Mouse (Mus musculus): ENCODE data around the gene Cdk10. TPM values are rescaled to one million over a fixed set of nuclear protein-coding genes. Genes with fewer than 3 reads are reported as not detected.
A peak's percentile ranks its signal among the peaks of the same experiment; 100 is the strongest.
"Not testable (repeated sequence)": the region's sequence is repeated elsewhere in the genome, so short reads cannot be mapped to it uniquely, and the experiment has no call there.

Cdk10 gene
- total RNA-seq, 1 experiment from 2014 or later, result 42.8 TPM

GRCm38 (mm10) chr8:123230326-123230725 is 5.7 kb downstream of the Cdk10 start:
- ATAC-seq (replicated peaks; ENCODE audit: insufficient number of reproducible peaks, low FRiP score, low TSS enrichment, poor library complexity, severe bottlenecking), result not testable (repeated sequence)

DNA sequence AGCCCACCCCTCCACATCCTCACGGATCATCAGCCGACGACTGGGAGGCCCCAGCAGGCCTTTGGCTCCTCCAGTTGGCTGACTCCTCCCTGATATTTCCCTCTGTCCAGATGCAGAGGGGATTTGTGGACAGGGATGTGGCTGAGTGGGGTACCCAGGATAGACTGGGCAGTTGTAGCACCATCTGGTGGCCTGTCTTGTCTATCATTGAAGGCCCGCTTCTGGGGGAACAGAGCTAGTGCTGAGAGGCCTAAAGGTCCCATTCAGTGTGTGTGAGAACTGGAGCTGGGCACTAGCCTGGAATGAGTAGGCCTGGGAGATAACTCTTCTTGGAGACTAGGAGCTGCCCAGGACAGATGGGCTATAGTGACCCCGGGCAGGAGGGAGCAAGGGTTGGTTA is 7.1 kb downstream of the Cdk10 start:
- no peak for ATAC-seq (replicated peaks; ENCODE audit: insufficient number of reproducible peaks, low FRiP score, low TSS enrichment, poor library complexity, severe bottlenecking)

- ATAC-seq (replicated peaks; ENCODE audit: insufficient number of reproducible peaks, low FRiP score, low TSS enrichment, poor library complexity, severe bottlenecking), result no peak
Measured at GRCm38 (mm10) chr8:123232553-123232952, 7.9 kb downstream of the Cdk10 start.

DNA sequence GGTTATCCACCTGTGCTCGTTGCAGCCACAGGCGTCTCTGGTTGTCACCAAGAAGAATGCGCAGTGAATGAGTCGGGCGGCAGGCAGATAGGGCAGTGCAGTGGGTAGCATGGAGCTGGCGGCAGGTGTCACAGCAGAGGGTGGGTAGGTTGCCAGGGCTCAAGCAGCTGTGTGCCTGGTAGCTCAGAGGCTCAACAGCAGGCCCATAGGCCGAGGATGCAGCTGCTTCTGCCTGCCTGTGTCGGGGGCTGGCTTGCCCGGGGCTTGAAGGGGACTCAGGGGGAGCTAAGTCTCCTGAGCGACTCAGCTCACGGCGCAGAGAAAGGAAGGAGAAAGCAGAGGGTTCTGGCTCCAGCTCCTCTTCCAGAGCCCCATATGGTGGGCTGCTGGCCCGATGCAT is 8.7 kb downstream of the Cdk10 start:
- no peak for ATAC-seq (replicated peaks; ENCODE audit: insufficient number of reproducible peaks, low FRiP score, low TSS enrichment, poor library complexity, severe bottlenecking)

DNA sequence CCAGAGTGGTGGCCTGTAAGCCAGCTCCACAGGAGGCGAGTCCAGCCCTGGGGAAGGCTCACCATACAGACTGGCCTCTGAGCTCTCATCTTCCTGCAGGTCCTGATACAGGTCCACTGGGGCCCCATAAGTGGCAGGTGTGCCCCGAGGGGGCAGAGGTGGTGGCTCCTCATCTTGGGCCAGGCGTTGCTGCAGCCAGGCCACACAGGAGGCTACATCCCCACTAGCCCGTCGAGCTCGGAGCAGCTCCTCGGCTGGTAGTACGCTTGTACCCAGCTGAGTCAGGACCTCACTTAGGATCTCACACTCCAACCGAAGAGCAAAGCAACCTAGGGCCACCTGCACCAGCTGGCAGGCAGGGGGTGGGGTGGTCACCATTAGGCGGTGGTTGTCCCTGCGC is 9.1 kb downstream of the Cdk10 start:
- no peak for ATAC-seq (replicated peaks; ENCODE audit: insufficient number of reproducible peaks, low FRiP score, low TSS enrichment, poor library complexity, severe bottlenecking)

- ATAC-seq (replicated peaks; ENCODE audit: insufficient number of reproducible peaks, low FRiP score, low TSS enrichment, poor library complexity, severe bottlenecking), result no peak
Measured at GRCm38 (mm10) chr8:123234918-123235519, 10.4 kb downstream of the Cdk10 start.

GRCm38 (mm10) chr8:123235520-123236497 is 11.2 kb downstream of the Cdk10 start, which contains the start of gene Spata2l:
Gene Spata2l (minus strand): TSS chr8:123236233.
- ATAC-seq (replicated peaks; ENCODE audit: insufficient number of reproducible peaks, low FRiP score, low TSS enrichment, poor library complexity, severe bottlenecking), result peak; percentile 87

DNA sequence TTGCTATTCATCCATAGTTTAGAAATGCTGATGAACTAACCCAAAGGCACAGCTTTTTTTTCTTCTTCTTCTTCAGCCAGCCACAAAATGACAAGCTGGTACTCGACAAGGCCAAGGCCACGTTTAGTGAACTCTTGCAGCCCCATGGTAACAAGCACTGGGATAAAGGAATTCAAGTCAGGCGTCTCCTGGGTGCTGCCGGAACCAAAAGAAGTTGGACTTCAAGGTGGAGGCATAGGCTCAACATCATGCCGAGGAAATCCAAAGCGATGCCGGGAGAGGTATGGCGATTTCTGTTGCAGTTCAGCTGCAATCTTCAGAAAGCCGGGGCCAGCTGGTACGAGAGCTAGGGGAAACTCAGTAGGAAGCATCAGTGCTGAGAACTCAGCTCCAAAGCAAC is 14.8 kb downstream of the Cdk10 start:
- no peak for ATAC-seq (replicated peaks; ENCODE audit: insufficient number of reproducible peaks, low FRiP score, low TSS enrichment, poor library complexity, severe bottlenecking)

DNA sequence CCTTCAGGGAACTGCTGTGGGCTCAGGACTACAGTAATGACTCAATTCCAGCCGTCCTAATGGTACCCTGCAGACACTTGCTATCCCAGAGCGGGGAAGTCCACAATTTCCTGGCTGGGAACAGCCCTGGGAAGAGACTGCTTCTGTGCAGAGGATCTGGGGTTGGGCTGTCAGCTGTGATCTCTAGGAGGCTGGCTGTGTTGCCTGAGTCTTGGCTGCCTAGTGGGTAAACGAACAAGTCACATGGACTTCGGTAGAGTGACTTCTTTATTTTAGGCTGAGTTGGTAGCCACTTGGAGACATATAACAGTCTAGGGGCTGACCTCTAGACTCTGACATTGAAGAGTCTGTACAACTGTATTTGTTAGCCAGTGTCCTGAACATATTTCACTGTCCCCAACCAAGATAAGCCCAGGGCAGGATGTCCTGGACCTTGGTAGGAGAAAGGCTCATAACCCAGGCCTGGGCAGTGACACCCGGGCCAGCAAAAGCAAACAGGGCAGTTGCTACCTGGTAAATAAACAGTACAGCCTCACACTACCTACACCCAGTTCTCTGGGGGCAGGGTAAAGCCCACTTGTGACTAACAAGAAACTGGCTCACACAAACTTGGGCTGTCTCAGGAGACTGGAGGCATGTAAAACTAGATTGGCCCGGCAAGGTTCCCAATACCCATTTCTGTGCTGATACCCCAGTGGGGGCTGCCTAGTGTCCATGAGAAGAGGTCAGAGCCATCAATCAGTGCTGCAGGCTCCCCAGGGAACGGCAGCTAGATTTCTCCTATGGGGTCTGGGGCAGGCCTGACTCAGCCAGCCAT is 17.7 kb downstream of the Cdk10 start:
- ATAC-seq (replicated peaks; ENCODE audit: insufficient number of reproducible peaks, low FRiP score, low TSS enrichment, poor library complexity, severe bottlenecking), result no peak

- ATAC-seq (replicated peaks; ENCODE audit: insufficient number of reproducible peaks, low FRiP score, low TSS enrichment, poor library complexity, severe bottlenecking), result no peak
Measured at GRCm38 (mm10) chr8:123243053-123243452, 18.4 kb downstream of the Cdk10 start.

GRCm38 (mm10) chr8:123244382-123244781 is 19.7 kb downstream of the Cdk10 start:
- ATAC-seq (replicated peaks; ENCODE audit: insufficient number of reproducible peaks, low FRiP score, low TSS enrichment, poor library complexity, severe bottlenecking), result no peak

DNA sequence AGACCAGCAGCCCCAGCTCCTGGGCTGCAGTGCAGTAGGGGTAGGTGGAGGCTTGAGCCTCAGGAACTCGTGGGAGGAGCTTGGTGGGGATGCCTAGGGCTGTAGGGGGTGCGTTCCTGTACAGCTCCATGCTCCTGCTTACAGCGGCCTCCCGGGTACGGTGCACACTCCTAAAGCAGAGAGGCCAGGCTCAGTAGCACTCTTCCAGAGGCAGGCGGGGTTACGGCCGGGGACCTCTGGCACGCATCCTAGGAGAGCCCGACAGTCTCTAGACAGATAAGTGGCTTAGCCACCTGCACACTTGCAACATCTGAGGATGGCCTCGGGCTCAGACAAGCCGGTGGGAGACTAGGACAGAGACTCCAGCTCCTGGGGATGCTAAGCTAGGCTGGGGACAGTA is 20.9 kb downstream of the Cdk10 start:
- no peak for ATAC-seq (replicated peaks; ENCODE audit: insufficient number of reproducible peaks, low FRiP score, low TSS enrichment, poor library complexity, severe bottlenecking)

- no peak for ATAC-seq (replicated peaks; ENCODE audit: insufficient number of reproducible peaks, low FRiP score, low TSS enrichment, poor library complexity, severe bottlenecking)
Measured at GRCm38 (mm10) chr8:123247748-123248147, 23.1 kb downstream of the Cdk10 start.

GRCm38 (mm10) chr8:123248596-123248995 is 24.0 kb downstream of the Cdk10 start:
- peak; percentile 56 for ATAC-seq (replicated peaks; ENCODE audit: insufficient number of reproducible peaks, low FRiP score, low TSS enrichment, poor library complexity, severe bottlenecking)

GRCm38 (mm10) chr8:123250940-123251339 is 26.3 kb downstream of the Cdk10 start:
- no peak for ATAC-seq (replicated peaks; ENCODE audit: insufficient number of reproducible peaks, low FRiP score, low TSS enrichment, poor library complexity, severe bottlenecking)

GRCm38 (mm10) chr8:123252925-123253324 is 28.3 kb downstream of the Cdk10 start:
- ATAC-seq (replicated peaks; ENCODE audit: insufficient number of reproducible peaks, low FRiP score, low TSS enrichment, poor library complexity, severe bottlenecking), result no peak

GRCm38 (mm10) chr8:123253451-123254098 is 28.9 kb downstream of the Cdk10 start:
- ATAC-seq (replicated peaks; ENCODE audit: insufficient number of reproducible peaks, low FRiP score, low TSS enrichment, poor library complexity, severe bottlenecking), result no peak

GRCm38 (mm10) chr8:123254099-123254885 is 29.6 kb downstream of the Cdk10 start, which contains the start of the genes Zfp276 and Vps9d1:
Gene Zfp276 (plus strand): TSS chr8:123254195.
Gene Vps9d1 (minus strand): TSS chr8:123254348.
- ATAC-seq (replicated peaks; ENCODE audit: insufficient number of reproducible peaks, low FRiP score, low TSS enrichment, poor library complexity, severe bottlenecking), result peak; percentile 55; the same call in 1 of the 2 replicates

All from monocyte, adult 5-6 weeks (primary cell).